Mouse (Mus musculus) ES-Bruce4 (cell line): ENCODE measurements around the gene Tmem135.

Experiments
- CTCF ChIP-seq: IDR thresholded peaks from one replicate; pipeline ENCODE4 v1.8.1; 2011; ENCODE audit warnings: low read depth, low read length
- EP300 ChIP-seq: IDR thresholded peaks from 2 replicates; pipeline ENCODE4 v1.6.1; 2011; ENCODE audit warnings: low read depth, low read length; ENCODE audit not compliant: insufficient read depth
- POLR2A ChIP-seq: IDR thresholded peaks from one replicate; pipeline ENCODE4 v1.8.1; 2011; ENCODE audit warnings: low read length; ENCODE audit not compliant: insufficient read depth

DNA sequence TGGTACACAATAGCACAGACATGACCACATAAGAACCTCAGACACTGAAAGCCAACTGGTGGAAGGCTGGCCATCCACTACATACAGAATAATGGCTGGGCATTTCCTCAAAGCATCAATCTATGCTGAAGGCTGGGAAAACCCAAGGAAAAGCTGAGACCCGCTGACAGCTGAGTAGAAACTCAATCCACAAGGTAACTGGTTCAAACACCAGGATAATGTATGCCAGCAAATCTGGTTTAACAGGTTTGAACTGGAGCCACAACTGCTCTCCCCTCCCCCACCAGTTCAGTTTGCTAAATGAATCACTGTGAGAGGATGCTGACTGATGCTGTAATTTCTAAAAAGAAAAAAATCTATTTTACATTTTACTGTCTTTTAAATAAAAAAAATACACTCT, 222.7 kb downstream of the Tmem135 start:
- TF ChIP-seq CTCF: no peak
- no peak for TF ChIP-seq POLR2A
- no peak for TF ChIP-seq EP300
